Comparison of ENCODE assay signal across 13 mouse cellular contexts in the genomic region with DNA sequence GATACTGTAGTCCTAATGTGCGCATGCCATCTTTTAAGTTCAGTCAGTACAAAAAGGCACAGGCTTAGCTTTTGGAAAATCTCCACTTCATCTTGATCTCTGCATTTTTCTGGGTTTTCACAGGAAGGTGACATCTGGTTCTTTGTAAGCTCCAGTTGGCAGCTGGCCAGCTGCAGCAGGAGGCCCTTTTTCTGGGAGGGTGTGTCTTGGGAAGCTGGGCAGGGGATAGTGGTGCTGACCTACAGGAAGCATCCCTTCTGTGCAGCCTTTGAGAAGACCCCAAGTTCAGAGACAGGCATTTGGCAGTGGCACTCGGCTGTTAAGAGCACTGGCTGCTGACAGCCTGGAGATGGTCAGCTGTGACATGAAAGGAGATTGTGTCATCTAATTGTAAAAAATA. TPM values are rescaled to one million over a fixed set of nuclear protein-coding genes. Genes with fewer than 3 reads are reported as not detected.
DNase-seq lines count a peak whose midpoint lies in the region; ATAC-seq lines count a peak whose summit lies in the region.
"Had no signal": no experiment of that assay in that cellular context is flagged by ENCODE, and none has a peak within 500 bp of the region (broad histone marks: within the 10 kb centered on the region; RNA-seq: fewer than 3 reads in every experiment).

No protein-coding gene starts in this region.

- WGBS in limb, embryonic 11.5 days, result 50% methylated on average over 2 of the region's 2 CpGs
- WGBS in limb, embryonic 10.5 days, result 49% methylated on average over 2 of the region's 2 CpGs
- WGBS in embryonic facial prominence, embryonic 12.5 days, result 36% methylated on average over 2 of the region's 2 CpGs
- 66% methylated on average over 2 of the region's 2 CpGs for WGBS in midbrain, embryonic 11.5 days
- WGBS in liver, embryonic 11.5 days, result 62% methylated on average over 2 of the region's 2 CpGs

- H3K27ac ChIP-seq in limb, embryonic 11.5 days (replicated peaks; ENCODE audit: low read depth, low read length), result no peak overlapping the region; the same call in 1 of the 2 replicates
- H3K27ac ChIP-seq in limb, embryonic 10.5 days, result no peak overlapping the region
- peak overlapping the region; percentile 38 for H3K27ac ChIP-seq in embryonic facial prominence, embryonic 12.5 days
- no peak overlapping the region for H3K27ac ChIP-seq in midbrain, embryonic 11.5 days (ENCODE audit: low read depth, low read length)
- no peak overlapping the region for H3K27ac ChIP-seq in liver, embryonic 11.5 days (ENCODE audit: low read depth, low read length)

- no peak for ATAC-seq in limb, embryonic 11.5 days (ENCODE audit: insufficient number of reproducible peaks, low FRiP score, low TSS enrichment, low read depth)
- no peak for ATAC-seq in embryonic facial prominence, embryonic 12.5 days (ENCODE audit: insufficient number of reproducible peaks, insufficient read depth, low FRiP score, low TSS enrichment)
- no peak for ATAC-seq in midbrain, embryonic 11.5 days (ENCODE audit: low FRiP score)
- no peak for ATAC-seq in liver, embryonic 11.5 days (replicated peaks; ENCODE audit: low FRiP score)
- ATAC-seq: CD4-positive, CD25-positive, alpha-beta regulatory T cell, adult 4 months had no signal

- H3K4me1 ChIP-seq in limb, embryonic 11.5 days (ENCODE audit: control insufficient read depth, insufficient read depth, low read length), result peaks cover 12% of the 10 kb centered on the region
- H3K4me1 ChIP-seq in limb, embryonic 10.5 days, result peaks cover 15% of the 10 kb centered on the region
- peaks cover 39% of the 10 kb centered on the region for H3K4me1 ChIP-seq in embryonic facial prominence, embryonic 12.5 days
- H3K4me1 ChIP-seq in midbrain, embryonic 11.5 days (ENCODE audit: control insufficient read depth, insufficient read depth, low read length), result peaks cover 4% of the 10 kb centered on the region; the same call in 1 of the 2 replicates
- peaks cover 12% of the 10 kb centered on the region; the same call in 1 of the 2 replicates for H3K4me1 ChIP-seq in liver, embryonic 11.5 days (replicated peaks; ENCODE audit: control insufficient read depth, insufficient read depth, low read length)

- H3K9me3 ChIP-seq in limb, embryonic 11.5 days (ENCODE audit: control insufficient read depth, low read length), result no peaks in the 10 kb centered on the region
- no peaks in the 10 kb centered on the region for H3K9me3 ChIP-seq in limb, embryonic 10.5 days (replicated peaks)
- H3K9me3 ChIP-seq in embryonic facial prominence, embryonic 12.5 days, result no peaks in the 10 kb centered on the region
- no peaks in the 10 kb centered on the region for H3K9me3 ChIP-seq in midbrain, embryonic 11.5 days (ENCODE audit: control insufficient read depth, low read length)
- no peaks in the 10 kb centered on the region for H3K9me3 ChIP-seq in liver, embryonic 11.5 days (ENCODE audit: control insufficient read depth, low read length)

- H3K4me2 ChIP-seq in limb, embryonic 11.5 days (ENCODE audit: low read depth, severe bottlenecking), result no peak overlapping the region
- H3K4me2 ChIP-seq in embryonic facial prominence, embryonic 12.5 days (replicated peaks), result no peak overlapping the region
- H3K4me2 ChIP-seq in midbrain, embryonic 11.5 days, result no peak overlapping the region
- no peak overlapping the region for H3K4me2 ChIP-seq in liver, embryonic 11.5 days

- no peak overlapping the region for H3K4me3 ChIP-seq in limb, embryonic 11.5 days (ENCODE audit: low read depth, low read length)
- H3K4me3 ChIP-seq in limb, embryonic 10.5 days, result no peak overlapping the region
- no peak overlapping the region for H3K4me3 ChIP-seq in embryonic facial prominence, embryonic 12.5 days
- no peak overlapping the region for H3K4me3 ChIP-seq in midbrain, embryonic 11.5 days (ENCODE audit: low read depth, low read length)
- H3K4me3 ChIP-seq in liver, embryonic 11.5 days (ENCODE audit: low read depth, low read length), result no peak overlapping the region
- H3K4me3 ChIP-seq: erythroblast, embryonic 14.5 days had no signal

- H3K27me3 ChIP-seq in limb, embryonic 11.5 days (ENCODE audit: control insufficient read depth, insufficient read depth, low read length), result 0 out of 2 replicates have a peak, but pooled peaks cover 4% of the 10 kb centered on the region
- H3K27me3 ChIP-seq in limb, embryonic 10.5 days (ENCODE audit: low read depth, poor library complexity, severe bottlenecking), result peaks cover 12% of the 10 kb centered on the region
- no peaks in the 10 kb centered on the region for H3K27me3 ChIP-seq in embryonic facial prominence, embryonic 12.5 days
- H3K27me3 ChIP-seq in midbrain, embryonic 11.5 days (ENCODE audit: control insufficient read depth, insufficient read depth, low read length), result no peaks in the 10 kb centered on the region
- 0 out of 2 replicates have a peak, but pooled peaks cover 3% of the 10 kb centered on the region for H3K27me3 ChIP-seq in liver, embryonic 11.5 days (replicated peaks; ENCODE audit: control insufficient read depth, insufficient read depth, low read length)

- no peak overlapping the region for H3K9ac ChIP-seq in limb, embryonic 11.5 days (ENCODE audit: low read length)
- no peak overlapping the region for H3K9ac ChIP-seq in embryonic facial prominence, embryonic 12.5 days
- 0 out of 2 replicates have a peak overlapping the region, but pooled peaks have one; percentile 2 for H3K9ac ChIP-seq in midbrain, embryonic 11.5 days (ENCODE audit: low read length)
- H3K9ac ChIP-seq in liver, embryonic 11.5 days (ENCODE audit: low read depth, low read length), result no peak overlapping the region

- no peaks in the 10 kb centered on the region for H3K36me3 ChIP-seq in limb, embryonic 11.5 days (ENCODE audit: control insufficient read depth, insufficient read depth, low read length)
- no peaks in the 10 kb centered on the region for H3K36me3 ChIP-seq in limb, embryonic 10.5 days
- H3K36me3 ChIP-seq in embryonic facial prominence, embryonic 12.5 days, result no peaks in the 10 kb centered on the region
- no peaks in the 10 kb centered on the region for H3K36me3 ChIP-seq in midbrain, embryonic 11.5 days (ENCODE audit: control insufficient read depth, insufficient read depth, low read length)
- no peaks in the 10 kb centered on the region for H3K36me3 ChIP-seq in liver, embryonic 11.5 days (ENCODE audit: control insufficient read depth, insufficient read depth, low read length)

- DNase-seq in embryo, embryonic 10.5 days (ENCODE audit: low spot score), result peak; percentile 27
- no peak for DNase-seq in embryo, embryonic 9.5 days (ENCODE audit: extremely low spot score)
- DNase-seq in limb, embryonic 11.5 days (ENCODE audit: low spot score), result peak; percentile 42
- no peak for DNase-seq in limb, embryonic 10.5 days (ENCODE audit: low spot score)
- peak; percentile 78 for DNase-seq in midbrain, embryonic 11.5 days (ENCODE audit: low spot score, missing footprints)
- DNase-seq in liver, embryonic 11.5 days (ENCODE audit: low spot score), result no peak
- no peak for DNase-seq in right cerebral cortex, adult 2 months (ENCODE audit: low spot score in 2 of 2)
- DNase-seq: adrenal gland, adult 2 months; heart, postnatal 36 days had no signal

RNA-seq across cellular contexts. Expression of a gene that starts 5.5 kb away (rescaled TPM):
- 12.4 and 14.0 TPM in 2 replicates for polyA plus RNA-seq in limb, embryonic 11.5 days (2014; fragmentation: Nextera tagmentation; extraction: Ambion mirVana)
- 15.8 and 18.8 TPM in 2 replicates for polyA plus RNA-seq in limb, embryonic 10.5 days (2016; fragmentation: Nextera tagmentation; extraction: Ambion mirVana)
- polyA plus RNA-seq in embryonic facial prominence, embryonic 12.5 days (2016; fragmentation: Nextera tagmentation; extraction: Ambion mirVana), result 30.6 and 32.1 TPM in 2 replicates
- polyA plus RNA-seq in midbrain, embryonic 11.5 days (2014; fragmentation: Nextera tagmentation; extraction: Ambion mirVana), result 13.8 and 14.0 TPM in 2 replicates
- 18.6 and 21.0 TPM in 2 replicates for polyA plus RNA-seq in liver, embryonic 11.5 days (2014; fragmentation: Nextera tagmentation; extraction: Ambion mirVana)

RNA-seq across cellular contexts. Expression of a gene that starts 17.4 kb away (rescaled TPM):
- not detected in 2 replicates for polyA plus RNA-seq in limb, embryonic 11.5 days (2014; fragmentation: Nextera tagmentation; extraction: Ambion mirVana)
- polyA plus RNA-seq in limb, embryonic 10.5 days (2016; fragmentation: Nextera tagmentation; extraction: Ambion mirVana), result not detected in 2 replicates
- polyA plus RNA-seq in embryonic facial prominence, embryonic 12.5 days (2016; fragmentation: Nextera tagmentation; extraction: Ambion mirVana), result not detected in 2 replicates
- not detected in 2 replicates for polyA plus RNA-seq in midbrain, embryonic 11.5 days (2014; fragmentation: Nextera tagmentation; extraction: Ambion mirVana)
- polyA plus RNA-seq in liver, embryonic 11.5 days (2014; fragmentation: Nextera tagmentation; extraction: Ambion mirVana), result 0.14 TPM in 1 of 2 replicates, not detected in the other
- polyA plus RNA-seq: CD4-positive, CD25-positive, alpha-beta regulatory T cell, adult 4 months; erythroblast, embryonic 14.5 days; stomach, embryonic 14.5 days had no signal

RNA-seq across cellular contexts. Expression of a gene that starts 38.5 kb away (rescaled TPM):
- polyA plus RNA-seq in limb, embryonic 11.5 days (2014; fragmentation: Nextera tagmentation; extraction: Ambion mirVana), result 0.09 and 0.49 TPM in 2 replicates
- 0.53 and 0.95 TPM in 2 replicates for polyA plus RNA-seq in limb, embryonic 10.5 days (2016; fragmentation: Nextera tagmentation; extraction: Ambion mirVana)
- polyA plus RNA-seq in embryonic facial prominence, embryonic 12.5 days (2016; fragmentation: Nextera tagmentation; extraction: Ambion mirVana), result 2.1 and 2.3 TPM in 2 replicates
- 0.62 and 1.0 TPM in 2 replicates for polyA plus RNA-seq in midbrain, embryonic 11.5 days (2014; fragmentation: Nextera tagmentation; extraction: Ambion mirVana)
- 0.26 and 0.27 TPM in 2 replicates for polyA plus RNA-seq in liver, embryonic 11.5 days (2014; fragmentation: Nextera tagmentation; extraction: Ambion mirVana)
- polyA plus RNA-seq: CD4-positive, CD25-positive, alpha-beta regulatory T cell, adult 4 months; erythroblast, embryonic 14.5 days had no signal

Comparison
In these comparisons a context has a peak if more than half of its experiments do, and no peak if none do; other contexts are left out.
1. DNase-seq: peak in embryo, embryonic 10.5 days (single experiment), limb, embryonic 11.5 days (single experiment) and midbrain, embryonic 11.5 days (single experiment); none in embryo, embryonic 9.5 days (single experiment), limb, embryonic 10.5 days (single experiment), liver, embryonic 11.5 days (single experiment) and right cerebral cortex, adult 2 months (0 of 2).